Mouse (Mus musculus): ENCODE data around the gene Dot1l.

The Dot1l gene

DNA sequence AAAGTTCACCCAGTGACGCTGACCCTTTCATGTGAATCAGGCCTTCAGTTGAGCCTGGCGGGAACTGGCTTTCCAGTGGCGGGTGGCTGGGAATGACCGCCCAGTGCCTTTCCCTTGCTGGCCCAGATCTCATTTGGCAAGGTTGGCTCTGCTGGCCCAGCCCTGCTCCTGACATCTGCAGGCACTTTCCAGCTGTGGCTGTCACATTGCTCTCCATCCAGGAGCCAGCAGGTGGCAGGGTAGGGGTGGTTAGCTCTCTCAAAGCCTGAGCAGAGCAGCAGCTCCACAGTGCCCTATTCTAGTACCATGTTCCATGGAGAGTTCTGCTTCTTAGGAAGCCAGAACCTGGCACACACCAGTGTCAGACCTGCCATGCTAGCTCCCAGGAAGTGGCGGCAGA is 2.7 kb downstream of the Dot1l start:
- peak; percentile 42 to 70 for DNase-seq (ENCODE audit: low read depth in 2 of 2, low spot score in 2 of 2)

DNA sequence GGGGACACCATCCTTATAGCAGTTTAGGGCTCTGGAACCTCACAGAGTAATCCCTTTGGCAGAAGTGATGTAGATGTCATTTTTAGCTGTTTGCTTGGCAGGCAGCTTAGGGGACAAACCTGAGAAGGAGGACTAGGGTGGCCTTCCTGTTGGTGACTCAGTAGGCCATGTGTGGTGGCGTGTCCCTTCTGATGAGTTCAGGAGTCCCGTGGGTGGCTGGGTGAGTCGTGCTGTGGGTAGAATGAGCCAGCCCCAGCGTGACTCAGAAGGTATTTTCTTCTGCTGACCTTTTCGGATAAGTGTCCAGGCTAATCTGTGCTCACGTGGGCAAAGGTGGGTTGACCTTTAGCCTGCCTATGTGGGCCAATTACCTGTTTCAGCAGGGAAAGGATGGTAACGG is 3.6 kb downstream of the Dot1l start:
- no peak for DNase-seq (ENCODE audit: low read depth in 2 of 2, low spot score in 2 of 2)

DNA sequence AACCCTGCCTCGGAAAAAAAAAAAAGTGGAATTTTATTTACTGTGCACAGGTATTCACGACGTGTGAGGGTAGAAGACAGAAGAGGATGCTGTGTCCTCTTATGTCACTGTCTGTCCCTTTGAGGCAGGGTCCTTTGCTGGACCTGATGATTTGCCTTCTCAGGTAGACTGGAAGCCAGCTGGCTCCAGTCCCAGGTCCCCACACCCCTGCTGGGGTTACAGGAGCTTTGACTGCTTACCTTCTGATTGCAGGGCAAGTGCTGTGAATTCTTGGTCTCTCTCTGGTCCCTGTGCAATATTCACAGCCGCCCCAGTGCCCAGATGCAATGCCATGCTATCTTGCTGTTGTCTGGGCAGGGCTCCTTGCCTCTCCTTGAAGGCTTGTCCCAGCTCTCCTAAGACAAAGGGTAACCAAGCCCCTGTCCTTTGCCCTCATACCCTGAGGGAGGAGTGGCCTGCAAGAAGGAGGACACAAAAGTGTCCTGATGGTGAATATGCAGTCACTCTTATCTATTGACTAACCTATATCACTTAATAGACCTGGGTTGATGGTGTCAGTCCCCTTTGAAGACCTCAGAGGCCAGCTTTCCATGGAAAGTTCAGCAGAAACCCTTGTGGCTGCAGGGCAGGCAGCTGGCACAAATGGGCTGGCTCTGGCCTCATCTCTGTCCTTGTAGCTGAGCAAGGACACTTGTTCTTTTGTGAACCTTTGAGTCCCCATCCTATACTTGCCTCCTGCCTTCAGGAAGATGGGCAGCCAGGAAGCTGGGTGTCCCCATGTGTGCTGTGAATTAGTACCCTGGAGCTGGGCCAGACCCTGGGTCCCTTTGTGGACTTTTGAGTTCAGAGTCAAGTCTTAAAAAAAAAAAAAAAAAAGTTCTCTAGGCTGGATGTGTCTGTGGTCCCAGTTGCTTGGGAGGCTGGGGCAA is 5.9 kb downstream of the Dot1l start:
- no peak for DNase-seq (ENCODE audit: low read depth in 2 of 2, low spot score in 2 of 2)

DNA sequence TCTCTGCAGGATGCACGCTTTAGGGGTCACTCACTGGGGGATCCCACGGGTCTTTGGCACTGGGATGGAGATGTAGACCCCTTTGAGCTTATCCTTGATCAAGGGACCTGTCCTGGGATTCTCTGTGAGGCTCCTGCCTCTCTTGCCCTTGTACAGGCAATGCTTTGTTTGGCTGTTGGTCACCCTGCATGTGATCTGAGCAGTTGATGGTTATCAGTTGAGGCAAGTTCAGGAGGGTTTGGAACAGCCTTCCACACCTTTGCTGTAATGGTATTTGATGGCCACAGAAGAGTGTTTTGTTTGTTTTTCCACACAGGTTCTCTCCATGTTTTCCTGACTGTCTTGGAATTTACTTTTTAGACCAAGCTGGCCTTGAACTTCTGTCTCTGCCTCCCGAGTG is 6.8 kb downstream of the Dot1l start:
- DNase-seq (ENCODE audit: low read depth in 2 of 2, low spot score in 2 of 2): no peak

DNA sequence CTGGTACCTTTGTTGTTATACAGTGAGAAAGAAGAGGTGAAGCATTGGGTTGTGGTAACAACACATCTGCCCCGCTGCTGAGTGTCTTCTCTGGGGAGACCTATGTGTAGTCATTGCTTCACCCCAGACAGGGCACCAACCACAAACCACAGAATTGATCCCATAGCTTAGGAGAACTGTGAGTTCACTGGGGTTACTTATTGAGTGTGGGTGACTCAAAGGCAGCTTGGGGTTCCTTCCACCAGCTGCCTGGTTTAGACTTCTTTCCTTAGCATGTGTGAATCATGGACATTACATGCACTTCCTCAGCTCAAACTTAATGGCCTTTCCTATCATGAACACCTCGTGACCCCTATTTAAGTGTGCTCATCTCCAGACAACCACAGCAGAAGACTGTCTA is 8.5 kb downstream of the Dot1l start:
- DNase-seq (ENCODE audit: low read depth in 2 of 2, low spot score in 2 of 2): no peak

DNA sequence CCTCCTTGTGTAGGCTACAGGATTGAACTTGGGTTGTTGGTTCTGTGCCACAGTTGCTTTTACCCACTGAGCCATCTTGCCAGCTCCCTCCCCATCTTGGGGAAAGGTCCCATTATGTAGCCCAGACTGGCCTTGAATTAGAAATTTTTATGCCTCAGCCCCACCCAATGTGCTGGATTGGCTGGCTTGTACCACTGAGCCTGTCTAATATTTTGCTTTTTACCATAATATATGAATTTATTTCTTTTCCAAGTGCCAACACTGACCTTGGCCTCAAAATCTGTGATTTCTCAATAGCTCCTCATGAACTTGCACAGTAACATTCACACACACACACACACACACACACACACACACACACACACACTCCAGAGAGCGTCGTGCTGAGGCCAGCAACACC is 10.7 kb downstream of the Dot1l start:
- no peak for DNase-seq (ENCODE audit: low read depth in 2 of 2, low spot score in 2 of 2)

DNA sequence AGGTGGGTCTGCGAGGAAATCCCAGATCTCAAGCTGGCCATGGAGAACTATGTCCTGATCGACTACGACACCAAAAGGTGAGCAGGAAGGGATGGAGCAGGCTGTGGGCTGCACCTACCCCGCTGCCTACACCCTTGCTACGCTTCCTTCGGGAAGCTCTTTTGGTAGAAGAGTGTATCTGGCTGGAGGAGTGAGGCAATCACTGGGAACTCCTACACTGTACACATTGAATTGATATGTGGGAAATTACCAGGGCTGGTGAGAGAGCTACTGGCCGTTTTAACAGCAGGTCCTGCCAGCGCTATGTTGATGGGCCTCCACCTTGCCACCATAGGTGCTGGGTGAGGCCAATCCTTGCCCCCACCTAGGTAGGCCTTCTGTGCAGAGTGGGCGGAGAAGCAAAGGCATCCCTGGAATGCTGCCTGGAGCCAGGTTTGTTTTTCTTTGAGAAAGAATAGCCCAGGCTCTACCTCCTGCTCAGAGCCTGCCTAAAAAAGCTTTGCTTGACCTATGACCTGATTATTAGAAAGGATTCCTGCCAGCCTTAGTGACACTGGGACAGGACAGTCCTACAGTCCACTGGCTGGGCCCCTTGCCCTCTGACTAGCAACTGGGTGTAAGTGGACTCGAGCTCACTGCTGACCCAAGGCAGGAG is 11.3 kb downstream of the Dot1l start:
- DNase-seq (ENCODE audit: low read depth in 2 of 2, low spot score in 2 of 2): no peak

DNA sequence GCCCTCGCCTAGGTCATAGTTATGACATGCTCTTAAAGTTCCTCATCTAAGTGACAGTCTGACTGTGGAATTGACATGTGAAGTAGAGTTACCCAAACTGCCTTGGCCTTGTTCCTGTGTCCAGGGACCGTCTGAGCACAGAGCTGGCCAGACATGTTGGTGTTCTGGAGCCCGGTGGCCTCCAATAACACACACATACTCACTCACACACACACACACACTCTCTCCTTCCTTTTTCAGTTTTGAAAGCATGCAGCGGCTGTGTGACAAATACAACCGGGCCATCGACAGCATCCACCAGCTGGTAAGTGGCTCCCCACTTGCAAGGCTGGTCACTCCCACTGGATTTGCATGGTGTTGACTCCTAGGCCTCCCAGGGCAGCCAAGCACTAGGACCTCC is 13.4 kb downstream of the Dot1l start:
- DNase-seq (ENCODE audit: low read depth in 2 of 2, low spot score in 2 of 2): no peak

DNA sequence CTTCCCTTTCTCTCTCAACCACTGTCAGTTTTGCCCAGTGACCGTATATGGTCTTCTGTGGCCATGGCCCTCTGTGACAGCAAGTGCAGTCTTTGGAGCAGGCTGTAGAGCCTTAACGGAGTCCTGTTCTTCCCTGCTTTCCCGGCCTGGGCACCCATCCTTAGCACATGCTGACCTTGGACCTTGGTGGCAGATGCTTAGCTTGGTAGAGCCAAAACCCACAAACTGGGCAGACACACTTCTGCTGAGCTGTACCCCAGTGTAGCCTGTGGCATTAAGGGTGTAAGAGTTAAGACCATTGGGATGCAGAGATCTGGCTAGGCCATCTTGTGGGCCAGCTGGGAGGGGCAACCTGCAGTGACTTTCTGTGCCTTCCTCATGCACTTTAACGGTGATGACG is 18.8 kb downstream of the Dot1l start:
- no peak for DNase-seq (ENCODE audit: low read depth in 2 of 2, low spot score in 2 of 2)

DNA sequence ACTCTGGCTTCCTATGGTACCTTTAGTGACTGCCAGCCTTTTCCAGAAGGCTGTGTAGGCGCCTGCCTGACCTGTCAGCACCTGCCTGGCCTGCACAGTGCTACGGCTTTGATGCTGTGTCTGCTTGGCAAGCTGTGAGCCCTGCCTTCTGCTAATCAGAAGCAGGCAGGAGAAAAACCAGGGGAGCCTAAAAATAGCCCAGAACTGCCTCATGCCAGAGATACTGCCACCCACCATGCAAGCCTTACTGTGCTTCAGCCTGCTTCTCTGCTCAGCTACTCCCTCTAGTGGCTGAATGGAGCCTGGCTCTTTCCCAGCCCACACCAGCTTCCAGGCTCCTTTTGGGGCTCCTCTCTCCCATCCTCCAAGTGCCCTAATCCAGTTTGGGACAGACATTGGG is 19.5 kb downstream of the Dot1l start:
- peak; percentile 60 to 69 for DNase-seq (ENCODE audit: low read depth in 2 of 2, low spot score in 2 of 2)

DNA sequence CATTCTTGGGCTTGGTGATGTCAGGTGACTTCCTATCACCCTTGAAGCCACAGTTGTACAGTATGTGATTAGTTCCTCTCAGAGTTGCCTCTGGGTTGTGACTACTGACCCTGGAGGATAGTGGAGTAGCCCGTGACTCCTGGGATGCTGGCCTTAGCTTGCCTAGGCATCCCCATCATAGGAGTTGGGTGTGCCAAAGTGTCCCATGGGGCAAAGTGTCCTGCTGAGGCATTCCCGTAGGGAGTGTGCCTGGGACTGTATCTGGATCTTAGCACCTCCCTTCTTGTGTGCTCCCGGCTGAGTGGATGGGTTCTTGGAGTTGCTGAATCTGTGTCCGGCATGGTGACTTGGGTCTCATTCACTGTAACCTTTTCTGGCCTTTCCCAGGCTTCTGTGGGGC is 20.0 kb downstream of the Dot1l start:
- DNase-seq (ENCODE audit: low read depth in 2 of 2, low spot score in 2 of 2): no peak

DNA sequence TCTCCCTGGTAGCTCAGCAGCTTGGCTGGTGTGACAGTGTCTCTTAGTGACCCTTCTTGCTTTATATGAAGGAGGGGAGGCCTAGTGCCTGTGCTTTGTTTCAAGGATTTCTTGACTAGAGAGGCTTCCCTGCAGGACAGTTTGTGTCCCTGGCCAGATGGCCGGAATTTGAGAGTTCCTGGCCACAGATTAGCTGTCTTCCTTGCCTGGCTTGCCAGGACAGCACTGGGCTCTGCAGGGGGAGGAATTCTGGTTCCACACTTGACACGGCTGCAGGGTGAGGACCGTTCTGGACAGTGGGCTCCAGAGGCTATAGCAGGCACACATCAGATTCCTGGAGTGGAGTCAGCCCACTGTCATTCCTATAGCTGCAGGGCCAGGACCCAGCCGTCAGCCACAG is 20.7 kb downstream of the Dot1l start:
- no peak for DNase-seq (ENCODE audit: low read depth in 2 of 2, low spot score in 2 of 2)

DNA sequence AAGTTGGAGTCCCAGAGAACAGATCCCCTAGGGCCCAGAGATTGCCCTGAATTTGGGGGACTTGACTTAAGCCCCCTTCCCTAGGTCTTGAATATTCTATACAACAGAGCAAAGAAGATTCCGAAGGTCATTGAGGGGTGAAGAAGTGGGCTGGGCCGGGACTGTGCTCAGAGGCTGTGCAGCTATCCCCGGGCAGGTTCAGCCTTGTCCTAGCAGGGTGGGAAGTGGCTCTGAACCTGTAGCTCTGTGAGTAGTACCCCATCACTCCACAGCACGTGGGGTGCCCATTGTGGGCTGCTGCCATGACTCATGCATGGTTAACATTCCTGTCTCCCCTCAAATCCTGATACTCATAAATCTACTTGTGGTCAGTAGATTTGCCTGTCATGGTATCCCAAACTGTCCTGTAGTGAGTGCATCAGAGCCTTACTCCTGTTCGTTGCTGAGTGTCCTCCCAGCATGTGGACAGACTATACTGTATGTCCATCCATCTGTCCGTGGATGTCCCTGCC is 21.4 kb downstream of the Dot1l start:
- DNase-seq (ENCODE audit: low read depth in 2 of 2, low spot score in 2 of 2): no peak

DNA sequence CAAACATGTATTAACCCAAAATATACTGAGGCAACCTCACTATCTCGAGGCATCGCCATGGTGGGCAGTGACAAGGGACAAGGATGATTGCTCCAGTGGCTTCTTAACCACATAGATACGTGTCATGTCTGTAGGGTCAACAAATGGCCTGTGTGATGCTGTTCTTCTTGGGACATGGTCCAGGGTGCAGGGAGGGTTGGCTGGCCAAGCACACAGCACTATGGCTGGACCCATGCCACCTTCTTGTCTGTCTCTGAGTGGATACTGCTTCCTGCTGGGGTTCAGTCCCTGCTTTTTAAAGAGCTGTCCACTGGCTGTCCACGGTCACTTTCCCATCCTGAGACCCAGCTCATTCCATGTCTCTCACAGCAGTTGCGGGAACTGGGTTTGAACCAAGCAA is 22.1 kb downstream of the Dot1l start:
- DNase-seq (ENCODE audit: low read depth in 2 of 2, low spot score in 2 of 2): no peak

DNA sequence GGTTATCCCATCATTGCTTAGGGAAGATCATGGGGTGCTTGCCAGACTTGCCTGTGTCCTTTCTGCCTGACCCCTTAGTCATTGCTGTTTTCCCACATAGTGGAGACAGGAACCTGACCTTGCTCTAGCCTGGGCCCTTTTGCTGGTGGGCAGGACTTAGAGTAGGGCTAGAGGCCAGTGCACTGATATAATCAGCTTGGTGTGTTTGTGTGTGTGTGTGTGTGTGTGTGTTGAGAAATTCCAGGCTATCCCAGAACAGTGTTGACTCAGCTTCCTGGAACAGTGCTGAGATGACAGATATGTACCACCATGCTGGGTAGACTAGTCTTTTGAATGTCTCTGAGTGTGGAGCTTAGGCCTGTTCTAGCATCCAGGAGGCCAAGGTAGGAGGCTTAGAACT is 24.6 kb downstream of the Dot1l start:
- no peak for DNase-seq (ENCODE audit: low read depth in 2 of 2, low spot score in 2 of 2)

DNA sequence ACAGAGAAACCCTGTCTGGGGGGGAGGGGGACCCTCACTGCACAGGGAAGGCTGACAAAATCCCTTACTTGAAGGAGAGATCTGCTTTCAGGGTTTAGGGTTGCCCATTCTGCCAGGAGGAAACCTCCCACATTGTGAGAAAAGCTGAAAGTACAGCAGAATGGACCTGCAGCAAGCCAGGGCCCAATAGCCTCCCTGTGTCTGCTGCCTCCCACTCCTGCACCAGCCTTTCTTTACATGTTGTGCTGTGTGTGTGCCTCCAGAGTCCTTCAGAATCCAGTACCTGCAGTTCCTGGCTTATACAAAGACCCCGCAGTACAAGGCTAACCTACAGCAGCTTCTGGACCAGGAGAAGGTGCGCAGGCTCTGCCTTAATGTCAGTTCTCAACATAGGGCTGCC is 29.3 kb downstream of the Dot1l start:
- no peak for DNase-seq (ENCODE audit: low read depth in 2 of 2, low spot score in 2 of 2)

DNA sequence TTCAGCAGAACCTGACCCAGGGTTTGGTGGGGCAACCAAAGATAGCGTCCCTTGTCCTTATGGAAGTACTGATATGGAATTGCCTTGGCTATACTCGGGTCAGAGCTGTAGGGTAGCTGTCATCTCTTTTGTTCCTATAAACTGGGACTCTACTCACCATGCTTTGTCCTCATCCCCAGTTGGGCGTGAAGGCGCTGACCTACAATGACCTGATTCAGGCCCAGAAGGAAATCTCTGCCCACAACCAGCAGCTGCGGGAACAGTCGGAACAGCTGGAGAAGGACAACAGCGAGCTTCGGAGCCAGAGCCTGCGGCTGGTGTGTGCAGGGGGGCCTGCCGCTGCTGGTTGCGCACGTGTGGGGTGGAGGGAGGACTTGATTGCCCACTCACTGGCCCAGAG is 29.9 kb downstream of the Dot1l start:
- no peak for DNase-seq (ENCODE audit: low read depth in 2 of 2, low spot score in 2 of 2)

DNA sequence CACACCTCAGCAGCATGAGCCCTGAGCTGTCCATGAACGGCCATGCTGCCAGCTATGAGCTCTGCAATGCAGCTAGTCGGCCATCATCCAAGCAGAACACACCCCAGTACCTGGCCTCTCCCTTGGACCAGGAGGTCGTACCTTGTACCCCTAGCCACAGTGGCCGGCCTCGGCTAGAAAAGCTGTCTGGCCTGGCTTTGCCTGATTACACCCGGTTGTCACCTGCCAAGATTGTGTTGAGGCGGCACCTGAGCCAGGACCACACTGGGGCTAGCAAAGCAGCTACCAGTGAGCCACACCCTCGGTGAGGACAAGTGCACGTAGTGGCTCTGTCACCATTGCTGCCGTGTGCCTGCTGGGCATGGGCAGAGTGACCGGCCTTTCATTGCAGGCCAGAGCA is 31.0 kb downstream of the Dot1l start:
- no peak for DNase-seq (ENCODE audit: low read depth in 2 of 2, low spot score in 2 of 2)

DNA sequence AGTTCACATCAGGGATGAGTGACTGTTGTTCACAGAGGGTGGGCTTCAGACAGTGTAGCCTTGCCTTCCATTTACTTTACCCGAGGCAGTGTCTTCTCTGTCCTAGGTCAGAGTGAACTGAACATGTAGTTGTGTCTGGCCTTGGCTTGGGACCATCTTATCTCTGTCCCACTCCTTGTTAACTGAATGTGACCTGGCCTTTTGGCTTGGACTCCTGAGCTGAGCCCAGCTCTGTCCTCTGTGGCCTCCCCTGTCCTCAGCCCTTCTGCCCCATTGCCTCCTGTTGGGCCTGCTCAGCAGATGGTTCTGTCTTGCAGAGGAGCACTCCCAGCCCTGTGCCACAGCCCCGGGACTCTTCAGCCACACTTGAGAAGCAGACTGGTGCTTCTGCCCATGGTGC is 32.5 kb downstream of the Dot1l start:
- no peak for DNase-seq (ENCODE audit: low read depth in 2 of 2, low spot score in 2 of 2)

DNA sequence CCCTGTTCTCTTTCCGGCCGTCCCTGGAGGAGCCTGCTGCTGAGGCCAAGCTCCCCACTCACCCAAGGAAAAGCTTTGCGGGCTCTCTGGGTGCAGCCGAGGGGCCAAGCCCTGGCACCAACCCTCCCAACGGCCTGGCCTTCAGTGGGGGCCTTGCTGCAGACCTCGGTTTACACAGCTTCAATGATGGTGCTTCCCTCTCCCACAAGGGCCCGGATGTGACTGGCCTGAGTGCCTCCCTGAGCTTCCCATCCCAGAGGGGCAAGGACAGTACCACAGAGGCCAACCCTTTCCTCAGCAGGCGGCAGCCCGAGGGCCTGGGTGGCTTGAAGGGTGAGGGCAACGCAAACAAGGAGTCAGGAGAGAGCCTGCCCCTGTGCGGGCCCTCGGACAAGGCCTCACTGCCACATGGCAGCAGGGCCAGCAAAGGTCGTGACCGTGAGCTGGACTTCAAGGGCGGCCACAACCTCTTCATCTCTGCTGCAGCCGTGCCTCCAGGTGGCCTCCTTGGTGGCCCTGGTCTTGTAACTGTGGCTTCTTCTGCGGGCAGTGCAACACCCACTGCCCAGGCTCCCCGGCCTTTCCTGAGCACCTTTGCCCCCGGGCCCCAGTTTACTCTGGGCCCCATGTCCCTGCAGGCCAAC is 35.9 kb downstream of the Dot1l start:
- no peak for DNase-seq (ENCODE audit: low read depth in 2 of 2, low spot score in 2 of 2)

DNA sequence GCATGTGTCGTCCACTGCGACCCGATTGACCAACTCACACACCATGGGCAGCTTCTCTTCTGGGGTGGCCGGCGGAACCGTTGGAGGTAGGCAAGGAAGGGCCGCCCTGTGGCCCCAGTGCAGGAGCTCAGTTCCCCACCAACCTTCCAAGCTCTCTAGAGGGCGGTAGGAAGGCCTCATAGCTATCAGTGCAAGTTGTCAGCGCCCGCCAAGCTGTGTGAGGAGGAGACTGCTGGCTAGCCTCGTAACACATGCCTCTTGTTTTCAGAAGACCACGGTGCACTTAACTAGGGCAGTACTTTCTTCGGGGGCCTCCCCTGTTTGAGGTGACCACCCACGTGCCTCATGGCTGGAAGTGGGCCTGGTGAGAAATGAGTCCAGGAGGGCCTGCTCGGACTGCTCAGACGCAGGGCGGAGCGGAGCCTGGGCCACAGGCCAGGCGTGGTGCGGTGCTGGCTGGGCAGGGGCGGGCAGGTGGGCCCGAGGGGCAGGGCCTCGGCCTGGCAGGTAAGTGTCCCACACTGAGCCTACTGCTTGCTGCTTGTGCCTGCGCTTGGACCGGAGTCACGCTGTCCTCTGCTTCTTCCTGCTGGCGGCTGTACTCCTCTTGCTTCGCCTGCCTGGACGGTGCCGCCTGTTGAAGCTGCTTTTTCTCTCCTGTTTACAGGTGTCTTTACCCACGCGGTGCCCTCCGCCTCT is 36.6 kb downstream of the Dot1l start:
- no peak for DNase-seq (ENCODE audit: low read depth in 2 of 2, low spot score in 2 of 2)
